Mouse (Mus musculus) lung, embryonic 14.5 days (tissue): ENCODE measurements at regions not wholly inside any gene's neighbourhood (a gene's known extent, or its start where the extent isn't known, plus 50 kb on each side); places are given as distances from the start of the nearest gene placed in this dataset.

Experiments
- ATAC-seq: fragments of 200-750 bp; cut with Nextera tagmentation; 2 replicates; pipeline ENCODE4 v1.8.0; 2017; ENCODE audit warnings: mild to moderate bottlenecking, moderate TSS enrichment, moderate library complexity; ENCODE audit not compliant: insufficient read depth
- DNase-seq: peaks from one replicate; pipeline ENCODE4 v3.0.0-alpha.2; 2015
- H3K27ac ChIP-seq: fragments of 300-500 bp; sonication (generic); 2 replicates; pipeline ENCODE4 v1.5.1; 2014; ENCODE audit warnings: low read depth, mild to moderate bottlenecking, moderate library complexity
- H3K27me3 ChIP-seq: fragments of 300-500 bp; sonication (generic); 2 replicates; pipeline ENCODE4 v1.6.1; 2014; ENCODE audit warnings: low read length, control low read depth; ENCODE audit not compliant: insufficient read depth
- H3K36me3 ChIP-seq: fragments of 300-500 bp; sonication (generic); 2 replicates; pipeline ENCODE4 v1.6.1; 2014; ENCODE audit warnings: control low read depth; ENCODE audit not compliant: insufficient read depth
- H3K4me1 ChIP-seq: fragments of 300-500 bp; sonication (generic); 2 replicates; pipeline ENCODE4 v1.6.1; 2014; ENCODE audit warnings: antibody characterized with exemption, control low read depth; ENCODE audit not compliant: insufficient read depth
- H3K4me2 ChIP-seq: fragments of 300-500 bp; sonication (generic); 2 replicates; pipeline ENCODE4 v1.6.1; 2014; ENCODE audit warnings: mild to moderate bottlenecking
- H3K4me3 ChIP-seq: fragments of 300-500 bp; sonication (generic); 2 replicates; pipeline ENCODE4 v1.5.1; 2014; ENCODE audit warnings: low read depth, low read length
- H3K9ac ChIP-seq: fragments of 300-500 bp; sonication (generic); 2 replicates; pipeline ENCODE4 v1.6.1; 2014
- H3K9me3 ChIP-seq: fragments of 300-500 bp; sonication (generic); 2 replicates; pipeline ENCODE4 v1.6.1; 2016; ENCODE audit warnings: low read depth, low read length, control low read depth
- CTCF ChIP-seq: IDR thresholded peaks from 2 replicates; pipeline ENCODE4 v1.5.1; 2016; ENCODE audit warnings: antibody characterized with exemption, low read depth
- WGBS: fragments of 180-500 bp; shearing (Covaris S2); extraction: QIAGEN DNeasy Blood & Tissue Kit; methylation state at CpG from one replicate; pipeline ENCODE4 v1.1.7; 2014; 5-methylcytosine and 5-hydroxymethylcytosine counted together

DNA sequence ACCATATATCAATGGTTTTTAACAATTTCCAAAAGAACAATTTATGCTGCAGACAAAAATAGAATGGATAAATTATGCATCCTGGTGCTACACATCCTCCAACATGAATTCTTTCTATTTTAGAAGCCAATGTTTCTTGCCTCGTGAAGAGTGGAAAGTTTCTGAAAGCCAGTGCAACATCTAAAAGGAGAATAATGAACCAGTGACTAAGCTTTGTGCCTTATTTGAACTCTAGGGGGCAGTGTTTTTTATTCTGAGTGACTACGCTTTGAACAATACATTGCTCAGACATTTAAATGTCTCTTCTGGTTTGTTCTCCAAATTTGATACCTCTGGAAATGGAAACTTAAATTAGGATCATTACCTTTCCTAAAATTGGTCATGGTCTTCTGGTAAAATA, 78.0 kb downstream of the Yipf7 start:
- WGBS, result 77% methylated on average over 2 of the region's 2 CpGs
- DNase-seq, result peak; percentile 30

More for the DNA sequence above, 78.0 kb downstream of the Yipf7 start:
- H3K27ac ChIP-seq, result no peak overlapping the region
- no peak overlapping the region for H3K9ac ChIP-seq
- H3K4me2 ChIP-seq, result no peak overlapping the region
- no peaks in the 10 kb centered on the region for H3K36me3 ChIP-seq
- no peak for TF ChIP-seq CTCF
- ATAC-seq, result no peak
- H3K4me1 ChIP-seq, result no peaks in the 10 kb centered on the region
- H3K4me3 ChIP-seq, result no peak overlapping the region
- H3K27me3 ChIP-seq, result no peaks in the 10 kb centered on the region
- no peaks in the 10 kb centered on the region for H3K9me3 ChIP-seq
